Mouse (Mus musculus) CD8-positive naive resting alpha-beta T cell, adult 2 months (primary cell): ENCODE data around the gene Card11.
A peak's percentile ranks its signal among the peaks of the same experiment; 100 is the strongest.

Experiments used
- DNase-seq, 2 experiments: peaks; one replicate each; pipeline ENCODE4 v3.0.0; 2022; ENCODE audit warnings: low read depth in 2 of 2, low spot score in 2 of 2

Card11 gene

DNA sequence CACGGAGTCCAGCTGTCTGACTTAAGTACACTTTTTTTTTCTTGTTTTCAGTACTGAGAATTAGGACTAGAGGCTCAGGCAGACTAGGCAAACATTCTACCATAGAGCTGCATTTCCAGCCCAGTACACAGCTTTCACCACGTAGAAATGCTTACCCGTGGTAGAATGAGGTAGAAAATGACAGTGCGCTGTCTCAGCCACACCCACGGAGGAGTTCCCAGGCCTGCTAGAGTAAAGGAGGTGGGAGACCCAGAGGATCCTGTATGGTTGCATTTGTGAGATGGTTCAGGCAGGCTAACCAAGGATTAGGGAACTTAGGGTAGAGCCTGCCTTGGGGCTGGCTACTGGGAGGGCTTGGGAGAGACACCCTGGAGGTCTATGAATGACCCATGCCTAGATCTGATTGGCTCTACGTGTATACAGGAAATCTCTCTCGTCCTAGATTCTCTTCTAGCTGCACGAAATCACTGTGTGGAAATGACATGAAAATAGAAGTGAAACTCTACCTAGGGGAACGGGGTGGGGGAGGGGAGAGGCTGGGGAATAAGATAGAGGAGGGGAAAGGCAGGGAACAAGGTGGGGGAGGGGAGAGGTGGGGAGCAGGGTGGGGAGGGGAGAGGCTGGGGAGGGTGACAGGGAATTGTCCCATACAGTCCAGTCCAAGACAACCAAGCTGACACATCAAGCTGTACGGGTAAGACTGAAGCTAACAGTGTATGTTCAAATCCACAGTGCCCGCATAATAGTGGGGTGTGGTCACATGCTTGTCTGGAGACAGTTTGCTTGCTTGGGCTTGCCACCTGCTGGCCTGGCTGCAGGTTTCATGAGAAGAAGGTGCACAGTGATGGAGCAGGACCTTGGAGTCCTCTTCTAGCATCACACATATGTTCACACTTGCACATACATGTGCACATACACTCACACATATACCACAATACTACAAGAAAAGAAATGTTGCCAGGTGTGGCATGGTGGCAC, 8.0 kb downstream of the Card11 start:
- DNase-seq: no peak

DNA sequence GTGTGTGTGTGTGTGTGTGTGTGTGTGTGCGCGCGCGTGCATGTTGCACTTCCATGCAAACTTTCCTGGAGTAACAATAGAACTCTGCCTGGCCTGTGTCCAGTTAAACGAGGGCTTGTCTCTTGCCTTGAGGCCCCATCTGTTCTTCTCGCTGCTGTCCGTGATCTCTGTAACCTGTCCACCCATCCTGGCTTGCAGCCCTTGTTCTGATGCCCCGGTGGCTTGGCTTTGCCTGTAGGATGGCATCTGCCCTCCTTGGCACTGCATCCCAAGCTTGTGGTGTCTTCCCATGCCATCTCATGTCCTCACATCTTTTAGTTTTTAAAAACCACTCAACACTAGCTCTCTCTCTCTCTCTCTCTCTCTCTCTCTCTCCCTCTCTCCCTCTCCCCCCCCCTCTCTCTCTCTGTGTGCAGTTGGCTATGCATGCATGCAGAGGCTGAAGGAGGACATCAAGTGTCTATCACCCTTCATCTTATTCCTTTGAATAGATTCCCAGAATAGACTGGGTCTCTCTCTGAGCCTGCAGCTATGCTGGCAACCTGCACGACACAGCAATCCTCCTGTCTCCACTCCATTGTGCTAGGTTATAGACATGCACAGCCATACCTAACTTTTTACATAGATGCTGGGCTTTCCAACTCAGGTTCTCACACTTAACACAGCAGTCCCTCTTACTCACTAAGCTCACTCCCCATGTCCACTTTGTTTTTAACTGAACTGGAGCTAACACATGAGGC, 14.9 kb downstream of the Card11 start:
- no peak for DNase-seq

DNA sequence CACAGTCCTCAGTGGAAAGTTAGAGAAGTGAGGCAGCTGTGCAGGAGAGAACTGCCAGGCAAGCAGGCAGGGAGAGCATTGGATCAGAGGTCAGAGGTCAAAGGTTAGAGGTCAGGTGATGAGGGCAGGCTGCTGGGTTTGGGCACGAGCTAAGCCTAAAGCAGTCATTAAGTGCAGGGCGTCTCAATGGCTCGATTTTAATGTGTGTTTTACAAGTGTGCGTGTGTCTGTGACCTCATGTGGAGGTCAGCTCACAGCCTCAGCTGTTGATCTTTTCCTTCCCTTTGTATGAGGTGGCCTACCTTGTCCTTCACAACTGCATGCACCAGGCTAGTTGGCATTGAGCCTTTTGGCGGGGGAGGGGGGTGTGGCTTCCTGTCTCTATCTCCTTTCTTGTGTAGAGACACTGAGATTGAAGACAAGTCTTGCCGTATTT, 19.0 kb downstream of the Card11 start:
- peak in 1 of 2 experiments; percentile 22 for DNase-seq

DNA sequence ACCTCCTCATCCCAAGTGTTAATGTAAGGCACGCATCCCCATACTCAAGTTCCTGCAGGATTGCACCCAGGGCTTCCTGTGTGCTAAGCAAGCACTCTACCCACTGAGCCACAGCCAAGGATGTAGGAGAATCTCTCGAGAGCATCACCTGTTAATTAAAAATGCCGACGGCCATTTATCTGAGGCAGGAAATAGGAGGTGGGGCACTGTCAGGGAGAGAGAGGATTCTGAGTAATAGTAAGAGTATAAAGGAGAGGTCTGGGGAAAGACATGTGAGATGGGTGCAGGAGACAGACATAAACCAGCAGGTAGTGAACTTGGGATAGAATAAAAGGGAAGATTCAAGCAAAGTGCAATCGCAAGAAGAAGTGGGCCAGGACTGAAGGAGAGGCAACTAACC, 19.6 kb downstream of the Card11 start:
- DNase-seq: no peak

DNA sequence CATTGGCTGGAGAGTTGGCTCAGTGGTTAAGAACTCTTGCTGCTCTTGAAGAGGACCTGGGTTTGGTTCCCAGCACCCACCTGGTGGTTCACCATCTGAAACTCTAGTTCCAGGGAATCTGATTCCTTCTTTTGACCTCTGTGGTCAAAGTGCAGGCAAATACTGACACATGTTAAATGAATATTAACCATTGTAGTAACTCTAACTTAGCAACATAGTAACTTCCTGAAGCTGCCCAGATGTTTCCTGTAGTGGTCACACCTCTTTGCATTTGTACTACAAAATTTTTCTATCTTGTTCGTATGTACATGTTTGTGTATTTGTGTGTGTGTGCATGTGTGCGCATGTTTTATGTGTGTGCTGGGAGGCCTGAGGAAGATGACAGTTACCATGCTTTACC, 20.3 kb downstream of the Card11 start:
- DNase-seq: no peak

DNA sequence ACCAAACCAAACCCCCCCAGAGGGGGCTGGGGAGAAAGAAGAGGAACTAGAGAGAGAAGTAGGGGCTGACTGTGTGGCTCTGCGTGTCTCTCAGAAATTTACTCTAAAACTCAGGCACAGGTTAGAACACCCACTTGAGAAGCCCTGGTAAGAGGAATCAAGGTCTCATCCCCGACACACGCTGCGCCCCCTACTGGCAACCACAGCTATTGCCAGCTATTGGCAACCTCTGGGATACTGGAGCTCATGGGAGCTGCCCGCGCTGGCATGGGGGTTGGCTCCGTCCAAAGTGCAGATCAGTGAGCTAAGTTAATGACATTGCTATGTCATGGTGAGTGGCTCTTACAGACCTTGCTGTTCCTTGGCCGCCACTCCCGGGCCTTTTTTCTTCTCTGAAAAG, 37.4 kb downstream of the Card11 start:
- peak; percentile 35 to 57 for DNase-seq

DNA sequence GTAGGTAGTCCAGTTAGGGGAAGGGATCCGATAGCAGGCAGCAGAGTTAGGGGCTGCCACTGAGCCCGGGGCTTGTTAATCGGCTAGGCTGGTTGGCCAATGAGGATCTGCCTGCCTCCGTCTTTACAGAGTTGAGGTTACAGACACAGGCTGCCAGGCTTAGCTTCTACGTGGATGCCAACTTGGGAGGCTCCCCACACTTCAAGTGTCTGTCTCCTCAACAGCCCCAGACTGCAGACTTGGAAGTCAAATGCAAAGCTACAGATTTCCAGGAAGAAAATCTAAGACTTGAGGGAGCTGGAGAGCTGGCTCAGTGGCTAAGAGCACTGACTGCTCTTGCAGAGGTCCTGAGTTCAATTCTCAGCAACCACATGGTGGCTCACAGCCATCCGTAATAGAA, 39.6 kb downstream of the Card11 start:
- no peak for DNase-seq

DNA sequence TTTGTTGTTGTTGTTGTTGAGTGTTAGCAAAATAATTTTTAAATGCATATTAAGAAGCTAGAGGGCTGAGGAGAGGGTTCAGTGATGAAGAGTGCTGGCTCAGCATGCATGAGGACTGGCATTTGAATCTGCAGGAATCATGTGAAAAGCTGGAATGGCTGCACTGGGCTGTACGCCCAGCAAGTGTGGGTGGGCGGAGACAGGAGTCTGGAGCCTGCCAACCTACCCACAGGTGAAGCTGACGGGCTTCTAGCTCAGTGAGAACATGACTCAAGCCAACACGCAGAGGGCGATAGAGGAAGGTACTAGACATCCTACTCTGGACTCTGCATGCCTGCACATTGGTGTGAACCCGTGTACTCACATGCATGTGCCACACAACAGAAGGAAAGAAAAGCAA, 41.2 kb downstream of the Card11 start:
- no peak for DNase-seq

DNA sequence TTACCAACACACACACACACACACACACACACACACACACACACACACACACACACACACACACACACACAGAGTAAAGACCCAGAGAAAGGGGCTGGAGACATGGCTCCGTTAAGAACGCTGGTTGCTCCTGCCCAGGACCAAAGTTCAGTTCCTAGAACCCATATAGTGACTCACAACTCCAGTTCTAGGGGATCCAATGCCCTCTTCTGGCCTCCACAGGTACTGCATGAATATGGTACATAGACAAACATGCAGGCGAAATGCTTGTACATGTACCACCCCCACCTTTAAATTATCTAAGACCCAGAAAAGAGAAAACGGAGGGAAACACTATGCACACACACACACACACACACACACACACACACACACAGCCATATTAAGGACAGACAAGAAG, 43.3 kb downstream of the Card11 start:
- peak in 1 of 2 experiments; percentile 20 for DNase-seq

DNA sequence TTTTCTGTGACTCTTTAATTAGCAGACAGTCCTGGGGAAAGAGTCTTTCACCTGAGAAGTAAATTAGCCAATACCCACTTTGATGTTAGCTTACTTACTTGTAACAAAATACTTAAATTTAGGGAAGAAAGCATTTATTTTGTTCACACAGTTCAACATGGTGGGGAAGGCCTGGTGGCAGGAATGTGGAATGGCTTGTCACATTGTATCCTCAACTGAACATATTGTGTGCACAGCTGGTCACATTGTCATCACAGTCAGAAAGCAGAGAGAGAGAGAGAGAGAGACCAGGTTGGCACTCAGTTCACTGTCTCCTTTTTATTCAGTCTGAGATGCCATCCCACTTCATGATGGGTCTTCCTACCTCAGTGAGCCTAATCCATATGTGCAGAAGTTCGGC, 44.7 kb downstream of the Card11 start:
- DNase-seq: no peak

DNA sequence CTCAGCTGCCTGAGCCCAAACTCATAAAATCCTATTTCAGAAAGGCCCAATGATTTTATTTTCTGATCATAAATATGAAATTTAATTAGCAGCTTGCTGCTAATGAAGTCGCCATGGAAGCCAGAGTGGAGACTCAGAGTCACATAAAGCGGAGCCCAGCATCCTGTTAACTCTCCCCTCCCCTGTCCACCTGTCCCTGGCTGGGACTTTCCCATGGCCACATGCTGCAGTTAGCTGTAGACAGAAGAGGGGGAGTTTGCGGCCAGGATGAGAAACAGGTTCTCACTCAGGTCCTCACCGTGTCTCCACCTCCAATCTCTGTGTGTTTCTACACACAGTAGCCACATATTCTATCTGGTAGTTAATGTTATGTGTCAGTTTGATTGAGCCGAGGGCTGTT, 48.6 kb downstream of the Card11 start:
- DNase-seq: peak; percentile 12

DNA sequence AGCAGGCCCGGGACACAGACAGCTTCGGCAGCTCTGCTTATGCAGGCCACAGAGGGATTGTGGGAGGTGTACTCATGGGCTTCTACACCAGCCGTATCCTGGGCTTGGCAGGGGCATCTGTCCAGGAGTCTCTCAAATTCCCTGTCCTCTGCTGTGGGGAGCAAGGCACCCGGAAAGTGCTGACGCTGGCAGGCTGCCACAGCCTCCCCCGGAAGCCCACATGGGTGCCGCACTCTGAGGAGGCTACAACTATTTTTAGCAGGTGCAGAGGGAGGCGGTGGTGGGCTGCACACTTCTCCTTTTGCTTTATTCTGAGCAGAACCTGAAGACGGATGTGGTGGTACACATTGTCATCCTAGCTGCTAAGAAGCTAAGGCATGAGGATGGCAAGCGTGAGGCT, 52.4 kb downstream of the Card11 start:
- DNase-seq: peak; percentile 70 to 80

DNA sequence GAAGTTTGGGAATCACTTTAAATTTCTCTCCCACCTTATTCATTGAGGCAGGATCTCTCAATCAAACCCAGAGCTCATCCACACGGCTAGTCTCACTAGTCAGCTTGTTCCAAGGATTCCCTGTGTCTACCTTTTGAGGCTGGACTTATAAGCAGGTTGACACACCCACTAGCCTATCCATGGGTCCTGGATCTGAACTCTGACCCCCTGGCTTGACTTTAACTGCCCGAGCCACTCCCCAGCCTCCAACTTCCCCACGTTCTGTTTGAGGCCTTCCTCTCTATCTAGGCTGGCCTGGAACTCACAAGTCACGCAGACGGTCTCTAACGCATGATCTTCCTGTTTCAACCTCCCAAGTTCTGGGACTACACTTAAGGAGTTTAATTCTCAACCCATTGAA, 54.3 kb downstream of the Card11 start:
- no peak for DNase-seq

DNA sequence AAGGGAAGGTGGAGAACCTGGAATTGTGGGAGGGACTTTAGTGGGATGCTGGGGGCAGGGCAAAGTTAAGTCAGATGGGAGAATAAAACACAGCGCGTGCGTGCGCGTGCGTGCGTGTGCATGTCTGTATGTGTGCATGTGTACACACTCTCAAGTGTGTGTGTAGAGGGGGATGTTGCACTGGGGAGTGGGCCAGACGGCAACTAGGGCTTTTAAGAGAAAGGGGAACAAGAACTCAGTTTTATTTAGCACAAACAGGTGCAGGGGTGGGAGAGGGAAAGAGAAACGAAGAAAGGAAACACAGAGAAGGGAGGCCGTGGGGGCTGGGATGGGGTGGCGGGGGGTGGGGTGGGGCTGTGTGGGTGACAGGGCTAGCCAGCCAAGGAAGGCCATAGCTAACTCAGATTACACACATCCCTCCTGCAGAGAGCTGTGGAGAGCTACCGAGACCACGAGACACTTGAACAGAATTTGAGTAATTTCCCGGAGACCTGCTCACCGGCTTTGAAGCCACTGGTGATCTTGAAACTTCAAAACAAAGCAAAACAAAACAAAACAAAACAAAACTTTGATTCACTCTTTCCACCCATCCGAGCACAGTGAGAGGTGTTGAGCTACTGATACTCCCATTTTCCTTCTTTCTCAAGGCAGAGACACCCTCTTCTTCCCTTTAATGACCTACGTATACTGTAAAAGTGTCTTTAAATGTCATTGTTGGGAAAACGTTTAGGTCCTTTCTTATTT, 55.8 kb downstream of the Card11 start:
- DNase-seq: peak in 1 of 2 experiments; percentile 14

DNA sequence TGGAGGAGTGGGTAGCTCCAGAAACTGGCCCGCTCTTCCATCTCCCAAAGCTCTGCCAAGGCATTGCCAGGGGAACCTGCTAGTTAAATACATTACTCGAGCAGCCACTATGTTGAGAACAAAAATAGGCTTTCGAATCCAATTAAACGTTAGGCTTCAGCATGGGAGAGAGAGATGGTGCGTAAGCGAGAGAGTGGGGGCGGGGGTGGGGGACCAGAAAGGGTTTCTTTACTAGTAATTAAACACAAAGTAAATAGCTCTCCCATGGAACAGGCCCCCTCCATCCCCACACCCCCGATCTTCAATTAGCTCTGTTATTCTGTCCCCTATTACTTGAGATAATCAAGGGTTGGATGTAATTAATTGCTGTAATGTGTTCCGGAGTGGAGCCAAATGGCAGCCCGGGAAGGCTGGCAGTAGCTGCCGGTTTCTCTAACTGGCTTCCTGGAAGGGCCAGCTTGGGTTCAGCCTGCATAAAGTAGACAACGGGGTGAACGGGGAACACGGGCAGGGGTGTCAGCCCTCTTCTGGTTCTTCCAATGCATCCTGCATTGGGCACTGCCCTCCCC, 59.4 kb downstream of the Card11 start:
- no peak for DNase-seq

DNA sequence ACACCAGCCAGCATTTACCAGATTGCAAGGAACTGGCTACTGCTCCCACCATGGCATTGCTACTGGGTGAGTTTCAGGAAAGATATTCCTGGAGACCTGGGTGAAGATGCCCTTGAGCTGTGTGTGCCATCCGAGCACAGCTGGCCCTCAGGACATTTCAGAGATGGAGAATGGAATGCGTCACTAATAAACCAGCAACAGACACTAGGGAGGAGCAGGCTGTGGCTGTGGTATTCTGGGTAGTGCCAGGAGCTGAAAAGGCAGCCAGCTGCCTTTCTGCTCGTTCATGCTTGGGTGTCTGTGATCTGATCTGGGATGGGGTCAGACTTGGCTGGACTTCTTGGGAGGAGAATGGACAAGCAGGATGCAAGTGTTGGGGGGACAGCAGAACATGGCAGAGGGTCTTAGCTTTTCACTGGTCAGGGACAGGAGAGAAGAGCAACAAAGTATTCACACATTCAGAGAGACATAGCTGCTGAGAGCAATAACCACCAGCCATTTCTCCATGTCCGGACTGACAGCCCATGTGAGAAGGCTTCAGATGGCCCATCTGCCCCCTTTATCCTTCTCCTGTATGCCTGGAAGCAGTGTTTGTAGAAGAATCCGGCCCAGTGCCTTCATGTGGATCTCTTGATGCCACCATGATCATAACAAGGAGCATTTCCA, 60.0 kb downstream of the Card11 start:
- no peak for DNase-seq

DNA sequence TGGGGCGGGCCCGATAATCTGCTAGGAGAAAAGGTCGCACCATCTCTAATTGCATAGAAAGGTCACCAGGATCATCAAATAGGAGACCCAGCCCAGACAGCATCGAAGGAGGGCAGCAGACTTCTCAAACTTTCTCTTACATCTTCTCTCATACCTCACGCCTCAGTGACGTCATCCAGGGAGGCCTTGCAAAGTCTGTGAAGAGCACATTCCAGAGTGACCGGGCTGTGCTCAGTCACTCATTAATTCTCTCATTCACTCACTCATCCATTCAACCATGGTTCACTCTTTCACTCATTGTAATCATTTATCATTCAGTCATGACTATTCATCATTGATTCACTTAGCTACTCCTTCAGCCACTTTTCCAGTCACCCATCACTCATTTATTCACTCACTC, 63.6 kb downstream of the Card11 start:
- no peak for DNase-seq

DNA sequence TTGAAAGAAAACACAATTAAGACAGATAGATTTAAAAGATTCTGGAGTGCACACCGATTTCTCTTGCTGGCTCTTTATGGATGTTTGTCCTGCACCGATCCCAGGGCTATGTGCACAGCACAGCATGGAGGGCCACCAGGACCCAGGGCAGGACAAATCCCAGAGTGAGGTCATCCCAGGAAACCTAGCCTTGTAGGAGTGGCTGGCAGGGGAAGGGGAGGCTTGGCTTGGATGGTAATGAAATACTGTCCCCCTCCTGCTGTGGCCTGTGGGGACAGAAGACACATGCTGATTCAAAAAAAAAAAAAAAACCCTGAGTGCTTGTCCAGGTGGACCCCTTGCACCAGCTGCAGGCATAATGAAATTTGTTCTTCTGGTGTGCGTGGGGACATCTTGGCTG, 64.5 kb downstream of the Card11 start:
- no peak for DNase-seq

DNA sequence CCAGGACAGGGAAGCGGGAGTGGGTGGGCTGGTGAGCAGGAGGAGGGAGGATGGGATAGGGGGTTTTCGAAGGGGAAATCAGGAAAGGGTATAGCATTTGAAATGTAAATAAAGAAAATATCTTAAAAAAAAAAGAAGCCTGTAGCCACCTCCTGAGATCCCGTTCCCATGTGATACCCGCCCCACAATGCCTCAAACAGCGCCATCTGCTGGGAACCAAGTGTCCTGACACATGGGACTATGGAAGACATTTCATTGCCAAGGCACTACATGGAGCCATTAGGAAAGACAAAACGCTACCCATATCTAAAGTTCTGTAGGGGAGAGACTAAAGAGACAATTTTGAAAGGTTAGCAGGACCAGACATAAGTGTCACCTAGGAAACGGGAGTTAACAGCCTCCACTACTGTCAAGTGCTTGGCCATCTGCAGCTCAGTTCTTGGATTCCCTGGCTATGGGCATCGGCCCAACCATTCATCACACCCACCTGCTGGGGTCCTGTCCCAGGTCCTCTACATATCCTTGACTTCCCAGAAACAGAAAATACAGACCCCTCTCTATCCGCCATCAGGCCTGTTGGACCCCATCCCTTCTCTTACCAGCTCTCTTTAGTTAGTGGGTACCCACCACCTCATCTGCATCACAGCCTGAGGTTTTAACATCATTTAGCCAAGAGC, 65.6 kb downstream of the Card11 start:
- DNase-seq: no peak
